Mouse (Mus musculus) thymus, adult 2 months (tissue): ENCODE measurements at regions not wholly inside any gene's neighbourhood (a gene's known extent, or its start where the extent isn't known, plus 50 kb on each side); places are given as distances from the start of the nearest gene placed in this dataset.

Source experiments
- CTCF ChIP-seq: fragments of 200-500 bp; IDR thresholded peaks from 2 replicates; pipeline ENCODE4 v1.5.1; 2012; ENCODE audit warnings: mild to moderate bottlenecking, control low read depth, low read length, moderate library complexity, borderline replicate concordance; ENCODE audit not compliant: control insufficient read depth, poor library complexity, insufficient read depth; ENCODE audit errors: extremely low read depth
- POLR2A ChIP-seq: fragments of 200-500 bp; IDR thresholded peaks from 2 replicates; pipeline ENCODE4 v1.6.1; 2012; ENCODE audit warnings: mild to moderate bottlenecking, low read length, control low read depth, moderate library complexity; ENCODE audit not compliant: control insufficient read depth, poor library complexity, insufficient read depth; ENCODE audit errors: extremely low read depth

GRCm38 (mm10) chr6:117627461-117627860 lies 213.5 kb upstream of the Zfp637 start:
- no peak for TF ChIP-seq CTCF
- no peak for TF ChIP-seq POLR2A
